Mouse (Mus musculus): ENCODE data around the gene Tbc1d32. TPM values are rescaled to one million over a fixed set of nuclear protein-coding genes. Genes with fewer than 3 reads are reported as not detected.

Gene Tbc1d32
- polyA plus RNA-seq, 1 experiment from 2014 or later = 3.0 TPM

DNA sequence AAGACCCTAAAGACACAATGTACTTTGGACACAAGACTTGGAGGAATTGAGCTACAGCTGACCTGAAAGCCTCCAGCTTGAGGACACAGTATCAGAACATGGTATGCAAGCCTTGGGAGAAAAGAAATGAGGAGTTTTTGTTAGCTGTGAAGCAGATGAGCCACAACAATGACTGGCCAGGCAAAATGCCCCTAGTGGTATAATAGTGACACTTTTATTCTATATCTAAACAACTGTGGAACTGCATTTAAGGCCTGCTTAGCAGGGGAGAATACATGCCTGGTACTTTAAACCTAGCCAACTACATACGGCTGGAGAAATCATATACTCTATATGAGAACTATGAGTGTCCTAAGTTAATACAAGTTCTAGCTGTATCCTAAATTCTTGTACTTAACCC is 101.5 kb downstream of the Tbc1d32 start:
- no peak for ATAC-seq (replicated peaks; ENCODE audit: low FRiP score, low read depth)
- Histone ChIP-seq H3K36me3 (ENCODE audit: insufficient read depth, low read length) (no peaks in the 10 kb centered on the region), H3K4me2 (ENCODE audit: low read length) (no peak overlapping the region), H3K4me1 (replicated peaks; ENCODE audit: insufficient read depth, low read length) (no peaks in the 10 kb centered on the region), H3K9me3 (replicated peaks; ENCODE audit: low read length) (no peaks in the 10 kb centered on the region), H3K4me3 (replicated peaks; ENCODE audit: low read depth, low read length) (no peak overlapping the region), H3K27ac (no peak overlapping the region), H3K27me3 (ENCODE audit: insufficient read depth, low read length) (no peaks in the 10 kb centered on the region), H3K9ac (ENCODE audit: low read depth, low read length) (no peak overlapping the region)
- WGBS = 91% methylated on average over 1 of the region's 1 CpGs
- DNase-seq (ENCODE audit: low spot score) = no peak
- TF ChIP-seq CTCF (IDR thresholded peaks at IDR 0.05; ENCODE audit: low read depth) = peak; percentile 22; the same call in 1 of the 2 replicates

GRCm38 (mm10) chr10:56115636-56116180 is 112.8 kb downstream of the Tbc1d32 start:
- H3K36me3 ChIP-seq (ENCODE audit: insufficient read depth, low read length) = no peaks in the 10 kb centered on the region
- H3K27me3 ChIP-seq (ENCODE audit: insufficient read depth, low read length) = no peaks in the 10 kb centered on the region
- DNase-seq (ENCODE audit: low spot score) = peak; percentile 11
- 0 out of 2 replicates have a peak, but pooled peaks have one; percentile 1 for TF ChIP-seq CTCF (IDR thresholded peaks at IDR 0.05; ENCODE audit: low read depth)
- H3K9me3 ChIP-seq (replicated peaks; ENCODE audit: low read length) = no peaks in the 10 kb centered on the region
- H3K27ac ChIP-seq = peak overlapping the region; percentile 79
- peaks cover 3% of the 10 kb centered on the region; the same call in 1 of the 2 replicates for H3K4me1 ChIP-seq (replicated peaks; ENCODE audit: insufficient read depth, low read length)
- H3K4me3 ChIP-seq (replicated peaks; ENCODE audit: low read depth, low read length) = peak overlapping the region; percentile 56
- ATAC-seq (replicated peaks; ENCODE audit: low FRiP score, low read depth) = peak; percentile 67; the same call in 1 of the 2 replicates
- peak overlapping the region; percentile 93 for H3K4me2 ChIP-seq (ENCODE audit: low read length)
- peak overlapping the region; percentile 65 for H3K9ac ChIP-seq (ENCODE audit: low read depth, low read length)
- WGBS = 20% methylated on average over 26 of the region's 27 CpGs

DNA sequence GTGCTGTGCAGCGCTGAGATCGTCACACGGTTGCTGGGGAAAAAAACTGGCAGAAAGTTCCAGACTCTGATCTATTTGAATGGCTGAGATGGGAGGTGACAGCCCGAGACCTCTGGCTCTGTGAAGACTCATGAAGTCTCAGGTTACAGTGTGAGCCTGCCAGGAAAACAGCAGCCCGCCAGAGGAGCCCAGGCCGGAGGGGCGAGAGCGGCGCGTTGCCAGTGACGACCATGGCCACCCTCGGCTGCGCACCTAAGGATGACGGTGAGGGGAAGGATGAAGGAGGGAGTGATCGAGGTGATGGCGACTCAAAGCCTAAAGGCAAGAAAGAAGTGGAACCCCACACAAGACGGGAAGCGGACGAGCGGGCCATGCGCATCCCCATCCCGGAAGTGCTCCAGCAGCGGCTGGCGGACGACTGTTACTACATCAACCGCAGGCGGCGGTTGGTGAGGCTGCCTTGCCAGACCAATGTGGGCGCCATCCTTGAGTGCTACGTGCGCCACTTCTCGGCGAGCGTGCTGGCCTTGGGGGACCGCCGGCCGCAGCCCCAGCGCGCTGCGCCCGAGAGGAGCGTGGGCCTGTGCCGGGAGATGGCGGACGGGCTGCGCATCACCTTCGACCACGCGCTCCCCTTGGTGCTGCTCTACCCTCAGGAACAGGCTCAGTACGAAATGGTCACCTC is 113.4 kb downstream of the Tbc1d32 start:
- H3K4me3 ChIP-seq (replicated peaks; ENCODE audit: low read depth, low read length) = peak overlapping the region; percentile 56
- H3K36me3 ChIP-seq (ENCODE audit: insufficient read depth, low read length) = no peaks in the 10 kb centered on the region
- WGBS = under 1% methylated on average over 47 of the region's 50 CpGs
- H3K4me2 ChIP-seq (ENCODE audit: low read length) = peak overlapping the region; percentile 93
- peak overlapping the region; percentile 65 for H3K9ac ChIP-seq (ENCODE audit: low read depth, low read length)
- DNase-seq (ENCODE audit: low spot score) (peak; percentile 88), ATAC-seq (replicated peaks; ENCODE audit: low FRiP score, low read depth) (peak; percentile 93)
- no peaks in the 10 kb centered on the region for H3K9me3 ChIP-seq (replicated peaks; ENCODE audit: low read length)
- TF ChIP-seq CTCF (IDR thresholded peaks at IDR 0.05; ENCODE audit: low read depth) = 0 out of 2 replicates have a peak, but pooled peaks have one; percentile 1
- peaks cover 3% of the 10 kb centered on the region; the same call in 1 of the 2 replicates for H3K4me1 ChIP-seq (replicated peaks; ENCODE audit: insufficient read depth, low read length)
- no peaks in the 10 kb centered on the region for H3K27me3 ChIP-seq (ENCODE audit: insufficient read depth, low read length)
- H3K27ac ChIP-seq = peak overlapping the region; percentile 79

DNA sequence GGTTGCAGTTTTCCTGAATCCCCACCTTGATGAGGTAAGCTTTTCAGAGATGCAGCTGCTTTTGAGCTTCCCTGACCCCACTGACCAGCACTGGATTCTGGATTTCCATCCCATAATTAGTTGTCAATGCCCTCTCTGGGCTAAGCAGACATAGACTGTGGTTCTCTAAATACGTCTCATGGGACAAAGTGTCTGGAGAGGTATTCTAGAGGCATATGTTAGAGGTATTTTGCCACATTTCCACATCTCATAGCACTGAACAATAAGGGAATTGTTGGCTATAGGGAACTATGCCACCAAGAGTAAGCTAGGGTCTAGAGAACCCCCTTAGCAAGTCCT is 121.5 kb downstream of the Tbc1d32 start:
- no peak for ATAC-seq (replicated peaks; ENCODE audit: low FRiP score, low read depth)

DNA sequence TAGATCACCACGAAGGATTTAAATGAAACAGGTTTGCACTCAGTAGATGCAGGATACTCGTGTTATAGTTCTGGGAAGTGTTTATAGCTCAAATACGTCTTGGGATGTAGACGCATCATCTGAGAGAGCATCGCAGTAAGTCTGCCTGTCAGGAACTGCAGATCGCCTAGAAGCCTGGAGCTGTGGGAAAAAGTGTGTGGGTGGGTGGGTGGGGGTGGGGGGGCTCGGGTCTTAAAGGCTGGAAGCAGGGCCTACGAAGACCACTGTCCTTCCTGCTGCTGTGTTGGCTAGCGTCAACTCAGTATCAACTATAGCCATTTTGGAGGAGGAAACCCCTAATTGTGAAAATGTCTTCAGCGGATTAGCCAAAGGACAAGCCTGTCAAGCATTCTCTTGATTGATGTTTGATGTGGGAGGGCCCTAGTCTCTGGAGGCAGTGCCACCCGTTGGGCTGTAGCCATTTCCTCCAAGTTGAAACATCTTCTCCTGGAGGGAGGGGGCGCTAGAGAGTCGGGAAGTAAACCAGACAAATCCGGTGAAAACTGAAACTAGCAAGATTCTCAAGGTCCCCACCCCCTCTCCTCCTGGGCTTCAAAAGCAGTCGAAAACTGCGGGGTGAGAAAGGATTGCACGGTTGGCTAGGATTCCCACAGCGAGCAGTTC is 122.0 kb downstream of the Tbc1d32 start, which contains the start of gene Msl3l2:
Msl3l2 (plus strand) TSS at position 585 of the 663 bp plus-strand sequence.
- peak; percentile 81 for TF ChIP-seq CTCF (IDR thresholded peaks at IDR 0.05; ENCODE audit: low read depth)
- WGBS = 26% methylated on average over 18 of the region's 18 CpGs

More for the DNA sequence above, 121.5 kb downstream of the Tbc1d32 start:
- Histone ChIP-seq H3K4me2 (ENCODE audit: low read length) (peak overlapping the region; percentile 47), H3K36me3 (ENCODE audit: insufficient read depth, low read length) (no peaks in the 10 kb centered on the region), H3K27me3 (ENCODE audit: insufficient read depth, low read length) (no peaks in the 10 kb centered on the region), H3K27ac (peak overlapping the region; percentile 43; the same call in 1 of the 2 replicates), H3K4me3 (replicated peaks; ENCODE audit: low read depth, low read length) (peak overlapping the region; percentile 34), H3K9ac (ENCODE audit: low read depth, low read length) (peak overlapping the region; percentile 49), H3K4me1 (replicated peaks; ENCODE audit: insufficient read depth, low read length) (no peaks in the 10 kb centered on the region), H3K9me3 (replicated peaks; ENCODE audit: low read length) (no peaks in the 10 kb centered on the region)
- no peak for DNase-seq (ENCODE audit: low spot score)
- TF ChIP-seq CTCF (IDR thresholded peaks at IDR 0.05; ENCODE audit: low read depth) = no peak
- WGBS = 44% methylated on average over 1 of the region's 1 CpGs

GRCm38 (mm10) chr10:56099641-56100310 is 128.7 kb downstream of the Tbc1d32 start:
- no peak overlapping the region for H3K4me3 ChIP-seq (replicated peaks; ENCODE audit: low read depth, low read length)
- ATAC-seq (replicated peaks; ENCODE audit: low FRiP score, low read depth) = no peak
- WGBS = 87% methylated on average over 3 of the region's 3 CpGs
- no peaks in the 10 kb centered on the region for H3K36me3 ChIP-seq (ENCODE audit: insufficient read depth, low read length)
- TF ChIP-seq CTCF (IDR thresholded peaks at IDR 0.05; ENCODE audit: low read depth) = no peak
- no peaks in the 10 kb centered on the region for H3K9me3 ChIP-seq (replicated peaks; ENCODE audit: low read length)
- H3K27ac ChIP-seq = no peak overlapping the region
- H3K27me3 ChIP-seq (ENCODE audit: insufficient read depth, low read length) = no peaks in the 10 kb centered on the region
- no peak overlapping the region for H3K9ac ChIP-seq (ENCODE audit: low read depth, low read length)
- H3K4me1 ChIP-seq (replicated peaks; ENCODE audit: insufficient read depth, low read length) = no peaks in the 10 kb centered on the region
- no peak for DNase-seq (ENCODE audit: low spot score)
- no peak overlapping the region for H3K4me2 ChIP-seq (ENCODE audit: low read length)

More for the DNA sequence above, 122.0 kb downstream of the Tbc1d32 start, which contains the start of gene Msl3l2:
- ATAC-seq (replicated peaks; ENCODE audit: low FRiP score, low read depth) (peak; percentile 96), DNase-seq (ENCODE audit: low spot score) (peak; percentile 96)
- Histone ChIP-seq H3K27ac (peak within 1 kb of the TSS; percentile 43; the same call in 1 of the 2 replicates), H3K9me3 (replicated peaks; ENCODE audit: low read length) (no peaks in the 10 kb centered on the region), H3K36me3 (ENCODE audit: insufficient read depth, low read length) (no peaks in the 10 kb centered on the region), H3K27me3 (ENCODE audit: insufficient read depth, low read length) (no peaks in the 10 kb centered on the region), H3K4me2 (ENCODE audit: low read length) (peak within 1 kb of the TSS; percentile 47), H3K4me1 (replicated peaks; ENCODE audit: insufficient read depth, low read length) (no peaks in the 10 kb centered on the region), H3K4me3 (replicated peaks; ENCODE audit: low read depth, low read length) (peak within 1 kb of the TSS; percentile 34), H3K9ac (ENCODE audit: low read depth, low read length) (peak within 1 kb of the TSS; percentile 49)
